Mouse (Mus musculus) lung, postnatal 0 days (tissue): ENCODE data around the gene Gm6020. TPM values are rescaled to one million over a fixed set of nuclear protein-coding genes. Genes with fewer than 3 reads are reported as not detected.
A peak's percentile ranks its signal among the peaks of the same experiment; 100 is the strongest.

Source experiments
- ATAC-seq: fragments of 200-750 bp; cut with Nextera tagmentation; 2 replicates; pipeline ENCODE4 v1.8.0; 2017; ENCODE audit warnings: moderate library complexity
- DNase-seq: peaks from one replicate; pipeline ENCODE4 v3.0.0-alpha.2; 2016; ENCODE audit warnings: low spot score
- H3K27ac ChIP-seq: fragments of 300-500 bp; sonication (generic); 2 replicates; pipeline ENCODE4 v1.5.1; 2014; ENCODE audit warnings: antibody characterized with exemption, mild to moderate bottlenecking, low read length, mixed read lengths
- H3K27me3 ChIP-seq: fragments of 300-500 bp; sonication (generic); replicated peaks from 2 replicates; pipeline ENCODE4 v1.6.1; 2014; ENCODE audit warnings: low read length, mixed read lengths; ENCODE audit not compliant: insufficient read depth
- H3K36me3 ChIP-seq: fragments of 300-500 bp; sonication (generic); 2 replicates; pipeline ENCODE4 v1.6.1; 2014; ENCODE audit warnings: low read length, mixed read lengths; ENCODE audit not compliant: insufficient read depth
- H3K4me1 ChIP-seq: fragments of 300-500 bp; sonication (generic); 2 replicates; pipeline ENCODE4 v1.6.1; 2014; ENCODE audit warnings: antibody characterized with exemption, low read depth, low read length, mixed read lengths; ENCODE audit not compliant: insufficient read depth
- H3K4me2 ChIP-seq: fragments of 300-500 bp; sonication (generic); replicated peaks from 2 replicates; pipeline ENCODE4 v1.6.1; 2014; ENCODE audit warnings: low read depth, mild to moderate bottlenecking, low read length, moderate library complexity, mixed read lengths
- H3K4me3 ChIP-seq: fragments of 300-500 bp; sonication (generic); 2 replicates; pipeline ENCODE4 v1.5.1; 2014; ENCODE audit warnings: low read depth, low read length
- H3K9ac ChIP-seq: fragments of 300-500 bp; sonication (generic); replicated peaks from 2 replicates; pipeline ENCODE4 v1.6.1; 2014; ENCODE audit warnings: low read depth, mild to moderate bottlenecking
- H3K9me3 ChIP-seq: fragments of 300-500 bp; sonication (generic); 2 replicates; pipeline ENCODE4 v1.6.1; 2016; ENCODE audit warnings: low read length, mixed read lengths
- CTCF ChIP-seq: IDR thresholded peaks from 2 replicates; pipeline ENCODE4 v1.5.1; 2016; ENCODE audit warnings: antibody characterized with exemption, mild to moderate bottlenecking
- EP300 ChIP-seq: IDR thresholded peaks from 2 replicates; pipeline ENCODE4 v1.6.1; 2016; ENCODE audit warnings: antibody characterized with exemption, mild to moderate bottlenecking, control low read depth
- WGBS: fragments of 180-500 bp; shearing (Covaris S2); extraction: QIAGEN DNeasy Blood & Tissue Kit; methylation state at CpG from one replicate; pipeline ENCODE4 v1.1.7; 2014; 5-methylcytosine and 5-hydroxymethylcytosine counted together
- polyA plus RNA-seq: library from polyadenylated mRNA; unstranded; fragments of >200 nt; fragmentation: Nextera tagmentation; extraction: Ambion mirVana; gene quantifications from 2 replicates; pipeline ENCODE4 v1.2.1, GENCODE M21; 2015

The Gm6020 gene
- polyA plus RNA-seq, 1 experiment from 2014 or later = not detected

DNA sequence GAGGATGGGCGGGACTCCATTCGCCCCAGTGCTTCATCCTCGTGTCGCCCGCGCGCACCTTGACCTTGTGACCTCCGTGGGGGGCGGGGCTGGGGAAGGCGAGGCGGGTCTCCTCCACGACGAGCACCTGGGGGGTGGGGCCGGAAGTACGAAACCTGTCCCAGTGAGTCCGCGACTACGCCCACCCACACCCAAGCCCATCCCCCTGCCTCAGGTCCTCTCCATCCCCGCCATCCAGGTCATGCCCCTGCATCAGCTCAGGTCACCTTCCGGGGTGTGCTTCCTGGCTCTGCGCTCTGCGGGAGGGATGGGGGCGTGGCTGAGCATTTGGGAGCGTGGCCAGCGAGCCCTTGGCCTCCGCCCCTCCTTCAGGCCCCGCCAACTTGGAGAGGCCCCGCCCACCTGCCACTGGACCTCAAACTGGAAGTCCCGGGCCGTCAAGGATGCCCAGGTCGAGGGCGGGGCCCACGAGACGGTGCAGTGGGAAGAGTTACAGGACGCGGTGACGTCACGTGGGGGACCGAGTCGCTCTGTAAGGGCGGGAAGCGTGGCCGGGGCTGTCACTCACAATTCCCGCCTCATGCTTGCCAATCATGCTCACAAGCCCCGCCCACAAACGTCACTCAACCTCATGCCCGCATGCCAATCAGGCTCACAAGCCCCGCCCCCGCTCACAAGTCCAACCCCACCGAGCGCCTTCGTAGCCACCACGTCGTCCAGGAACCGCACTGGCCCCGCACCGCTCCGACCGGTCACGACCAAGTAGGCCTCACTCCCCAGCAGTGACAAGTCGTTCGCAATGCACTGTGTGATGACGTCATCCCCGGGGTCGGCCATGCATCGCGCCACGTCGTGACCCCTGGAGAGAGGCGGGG is 42.1 kb downstream of the Gm6020 start:
- 7% methylated on average over 63 of the region's 70 CpGs for WGBS
- H3K27ac ChIP-seq = peak overlapping the region; percentile 81
- TF ChIP-seq EP300 (no peak), CTCF (no peak)
- peak overlapping the region; percentile 51 for H3K4me3 ChIP-seq
- peak overlapping the region; percentile 52 for H3K4me2 ChIP-seq
- no peaks in the 10 kb centered on the region for H3K4me1 ChIP-seq
- H3K36me3 ChIP-seq = no peaks in the 10 kb centered on the region
- peaks cover 6% of the 10 kb centered on the region; the same call in 1 of the 2 replicates for H3K9me3 ChIP-seq
- DNase-seq (peak; percentile 90), ATAC-seq (peak; percentile 45)
- no peak overlapping the region for H3K9ac ChIP-seq
- H3K27me3 ChIP-seq = no peaks in the 10 kb centered on the region

DNA sequence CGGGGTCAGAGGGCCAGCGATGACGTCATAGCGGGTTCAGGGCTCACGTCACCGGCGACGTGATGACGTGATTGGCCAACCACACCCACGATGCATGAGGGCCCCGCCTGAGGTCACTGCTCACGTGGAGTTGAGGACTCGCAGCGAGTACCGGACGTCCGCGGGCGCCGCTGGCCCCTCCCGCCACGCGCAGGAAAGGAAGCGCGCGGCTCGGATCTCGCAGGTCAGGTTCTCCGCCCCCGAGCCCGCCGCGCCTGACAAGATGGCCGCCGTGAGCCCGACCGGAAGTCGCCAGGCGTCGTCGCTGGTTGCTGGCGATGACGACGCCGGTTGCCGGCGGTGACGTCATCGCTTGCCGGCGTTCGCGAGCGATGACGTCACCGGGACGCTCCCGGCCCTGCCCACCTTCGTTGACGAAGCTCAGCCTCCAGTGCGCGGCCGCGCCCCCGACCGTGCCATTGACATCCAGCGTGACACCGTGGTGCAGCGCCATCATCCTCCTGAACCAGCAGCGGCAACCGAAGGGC is 42.8 kb downstream of the Gm6020 start:
- Histone ChIP-seq H3K4me2 (peak overlapping the region; percentile 52), H3K4me3 (peak overlapping the region; percentile 51), H3K4me1 (no peaks in the 10 kb centered on the region), H3K9me3 (peaks cover 6% of the 10 kb centered on the region; the same call in 1 of the 2 replicates), H3K27ac (peak overlapping the region; percentile 81), H3K27me3 (no peaks in the 10 kb centered on the region), H3K36me3 (no peaks in the 10 kb centered on the region), H3K9ac (0 out of 2 replicates have a peak overlapping the region, but pooled peaks have one; percentile 12)
- TF ChIP-seq EP300 = no peak
- ATAC-seq = peak; percentile 60
- WGBS = 1% methylated on average over 54 of the region's 71 CpGs
- DNase-seq = peak; percentile 91

DNA sequence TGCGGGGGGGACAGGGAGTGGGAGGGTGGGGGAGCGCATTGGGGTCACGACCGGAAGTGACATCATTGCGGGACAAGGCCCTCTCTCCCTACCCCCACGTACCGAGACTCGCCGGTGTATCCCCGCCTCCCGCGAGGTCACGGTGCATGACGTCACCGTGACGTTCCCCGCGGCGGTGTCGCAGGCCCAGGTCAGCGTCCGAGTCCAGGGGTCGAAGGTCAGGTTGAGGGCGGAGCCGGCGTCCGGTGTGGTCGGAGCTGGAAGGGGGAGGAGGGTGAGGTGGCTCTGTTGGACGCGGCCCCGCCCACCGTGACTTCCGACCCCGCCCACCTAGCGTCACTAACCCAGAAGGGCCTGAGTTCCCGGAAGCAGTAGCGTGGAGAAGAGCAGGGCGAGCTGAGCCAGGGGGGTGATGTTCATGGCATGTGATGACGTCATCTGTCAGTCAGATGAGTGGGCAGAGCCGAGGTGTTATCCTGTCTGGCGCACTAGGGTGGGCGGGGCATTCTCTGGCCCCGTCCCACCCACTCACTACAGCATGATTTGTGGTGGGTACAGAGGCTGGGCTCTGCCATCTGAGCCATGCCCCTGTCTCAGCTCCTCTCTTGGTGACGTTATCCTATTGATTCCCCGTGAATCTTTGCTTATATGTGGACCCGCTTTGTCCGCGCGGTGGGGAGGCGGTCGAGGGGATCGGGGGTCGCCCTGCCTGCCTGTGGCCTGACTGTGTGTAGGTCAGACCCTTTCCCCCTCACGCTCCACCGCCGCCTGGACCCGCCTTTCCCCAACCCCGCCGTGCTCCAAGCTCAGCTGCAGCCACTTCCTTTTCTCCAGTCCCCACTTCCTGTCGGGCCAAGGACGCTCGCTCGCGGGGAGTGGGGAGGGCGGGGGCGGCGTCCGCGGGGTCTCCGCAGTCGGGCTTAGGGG is 43.5 kb downstream of the Gm6020 start:
- WGBS = 3% methylated on average over 52 of the region's 71 CpGs
- no peak for TF ChIP-seq EP300
- TF ChIP-seq CTCF = no peak
- Histone ChIP-seq H3K4me3 (peak overlapping the region; percentile 51), H3K27ac (peak overlapping the region; percentile 81), H3K36me3 (no peaks in the 10 kb centered on the region), H3K9me3 (peaks cover 6% of the 10 kb centered on the region; the same call in 1 of the 2 replicates), H3K4me2 (peak overlapping the region; percentile 52), H3K9ac (peak overlapping the region; percentile 12), H3K27me3 (no peaks in the 10 kb centered on the region), H3K4me1 (no peaks in the 10 kb centered on the region)
- peak; percentile 96 for DNase-seq
- ATAC-seq = peak; percentile 75

DNA sequence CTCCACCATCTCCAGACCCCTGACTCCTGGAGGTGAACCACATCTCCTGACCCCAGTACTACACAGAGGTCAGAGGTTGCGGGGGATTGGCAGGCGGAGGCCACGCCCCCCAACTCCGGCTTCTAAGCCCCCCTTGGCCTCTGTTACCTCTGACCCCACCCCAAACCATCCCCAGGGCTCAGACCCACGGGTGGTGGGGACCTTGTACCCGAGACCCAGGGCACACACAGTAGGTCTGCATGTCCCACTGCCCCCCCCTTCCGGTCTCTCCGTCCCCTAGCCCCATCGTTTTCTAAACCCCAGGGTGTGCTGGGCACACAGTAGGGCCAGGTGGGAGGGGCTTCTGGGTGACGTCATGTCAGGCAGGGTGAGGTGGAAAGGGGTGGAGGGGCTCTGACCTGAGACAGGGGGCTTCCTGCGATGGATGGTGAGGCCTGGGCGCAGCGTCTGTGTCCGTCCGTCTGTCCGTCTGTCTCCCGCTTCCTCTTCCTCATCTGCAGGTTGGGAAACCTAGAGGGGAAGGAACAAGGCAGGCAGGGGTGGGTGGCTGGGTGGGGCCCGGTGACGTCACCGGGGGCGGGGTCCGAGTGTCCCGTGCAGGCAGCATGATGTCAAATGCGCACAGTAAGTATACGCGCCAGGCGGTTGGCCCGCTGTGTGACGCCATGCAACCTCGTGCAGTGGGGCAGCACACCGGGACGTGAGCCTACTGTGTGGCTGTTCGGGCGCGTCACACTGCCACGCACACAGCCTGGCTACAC is 44.4 kb downstream of the Gm6020 start, which contains the start of gene Csf2ra:
Csf2ra (minus strand) TSS at position 489 of the 761 bp plus-strand sequence.
- Histone ChIP-seq H3K27ac (peak within 1 kb of the TSS; percentile 81; the same call in 1 of the 2 replicates), H3K9me3 (peaks cover 6% of the 10 kb centered on the region; the same call in 1 of the 2 replicates), H3K4me2 (peak within 1 kb of the TSS; percentile 52), H3K4me1 (no peaks in the 10 kb centered on the region), H3K9ac (no peak within 1 kb of the TSS; the same call in 1 of the 2 replicates), H3K4me3 (peak within 1 kb of the TSS; percentile 51), H3K27me3 (no peaks in the 10 kb centered on the region), H3K36me3 (no peaks in the 10 kb centered on the region)
- 51% methylated on average over 36 of the region's 36 CpGs for WGBS
- DNase-seq = peak; percentile 32
- no peak for ATAC-seq
- TF ChIP-seq CTCF (no peak), EP300 (no peak)

Other genes with a start within 250 kb of the Gm6020 start
- gene Zfp950, start 43.0 kb upstream of the Gm6020 start, polyA plus RNA-seq = 21.7 and 25.0 TPM in 2 replicates
- 0.08 and 0.10 TPM in 2 replicates for gene Gm7102, start 7.6 kb upstream of the Gm6020 start, polyA plus RNA-seq
- gene Csf2ra, start 44.5 kb downstream of the Gm6020 start, polyA plus RNA-seq = 18.8 and 21.8 TPM in 2 replicates
- gene Gm21060, start 113.2 kb downstream of the Gm6020 start, polyA plus RNA-seq = not detected in 2 replicates